Mouse (Mus musculus) heart, adult 2 months (tissue): ENCODE results near the gene B4galt5. TPM values are rescaled to one million over a fixed set of nuclear protein-coding genes. Genes with fewer than 3 reads are reported as not detected.

Experiments used
- DNase-seq, 2 experiments: peaks; one replicate each; pipeline ENCODE4 v3.0.0; 2021
- H3K27ac ChIP-seq: fragments of 200-600 bp; 2 replicates; pipeline ENCODE4 v1.8.1; 2022
- H3K27me3 ChIP-seq: fragments of 200-500 bp; 2 replicates; pipeline ENCODE4 v1.6.1; 2012; ENCODE audit warnings: mild to moderate bottlenecking, low read length, inconsistent platforms, mixed read lengths; ENCODE audit not compliant: control insufficient read depth, insufficient read depth
- H3K36me3 ChIP-seq: fragments of 200-500 bp; 2 replicates; pipeline ENCODE4 v1.6.1; 2012; ENCODE audit warnings: low read length, inconsistent platforms; ENCODE audit not compliant: control insufficient read depth, insufficient read depth
- H3K4me1 ChIP-seq: fragments of 200-500 bp; 2 replicates; pipeline ENCODE4 v1.6.1; 2011; ENCODE audit warnings: low read length; ENCODE audit not compliant: control insufficient read depth, insufficient read depth
- H3K4me3 ChIP-seq: fragments of 200-600 bp; 2 replicates; pipeline ENCODE4 v1.8.1; 2022
- H3K79me2 ChIP-seq: fragments of 200-500 bp; replicated peaks from 2 replicates; pipeline ENCODE4 v1.6.1; 2012; ENCODE audit warnings: mild to moderate bottlenecking, inconsistent platforms, low read length, moderate library complexity, mixed read lengths; ENCODE audit not compliant: control insufficient read depth, insufficient read depth
- H3K9ac ChIP-seq: fragments of 200-500 bp; 2 replicates; pipeline ENCODE4 v1.6.1; 2012; ENCODE audit warnings: low read depth, mild to moderate bottlenecking, control low read depth, inconsistent platforms, low read length, mixed read lengths
- CTCF ChIP-seq: fragments of 200-600 bp; IDR thresholded peaks from 2 replicates; pipeline ENCODE4 v1.8.1; 2022; ENCODE audit warnings: antibody characterized with exemption, mild to moderate bottlenecking, moderate library complexity
- EP300 ChIP-seq: fragments of 200-500 bp; IDR thresholded peaks from 2 replicates; pipeline ENCODE4 v1.6.1; 2011; ENCODE audit warnings: low read depth, low read length, control low read depth; ENCODE audit not compliant: insufficient read depth
- POLR2A ChIP-seq: fragments of 200-500 bp; IDR thresholded peaks from 2 replicates; pipeline ENCODE4 v1.6.1; 2011; ENCODE audit warnings: mild to moderate bottlenecking, low read depth, low read length, control low read depth; ENCODE audit not compliant: insufficient read depth
- WGBS: fragments of 180-500 bp; shearing (Covaris S2); methylation state at CpG from one replicate; pipeline ENCODE4 v1.1.7; 2018; 5-methylcytosine and 5-hydroxymethylcytosine counted together
- intact Hi-C: fragments of 180-260 bp; cut with DNase I; formaldehyde crosslinking; loops from one replicate; pipeline ENCODE4 v1.15.1; 2025
- polyA plus RNA-seq: library from polyadenylated mRNA; depleted of rRNA; stranded (reverse); fragments of >200 nt; gene quantifications from 2 replicates; pipeline ENCODE4 v1.2.3, GENCODE M21; 2012
- total RNA-seq, 2 experiments: library from RNA; stranded (reverse); gene quantifications; 2 replicates each; pipeline ENCODE4 v1.2.3; 2021

Gene B4galt5
- total and polyA plus RNA-seq, 3 experiments, result 9.4 to 17.0 (median 14.1) TPM

- DNase-seq, result peak in 1 of 2 experiments; percentile 22
- TF ChIP-seq POLR2A (no peak), CTCF (no peak), EP300 (no peak)
- Histone ChIP-seq H3K79me2 (no peaks in the 10 kb centered on the region), H3K9ac (no peak overlapping the region), H3K36me3 (no peaks in the 10 kb centered on the region), H3K4me3 (no peak overlapping the region), H3K27ac (no peak overlapping the region), H3K27me3 (no peaks in the 10 kb centered on the region), H3K4me1 (no peaks in the 10 kb centered on the region)
- intact Hi-C loops, result no loop called here
- WGBS, result 15% methylated on average over 6 of the region's 6 CpGs
Observed at GRCm38 (mm10) chr2:167292854-167293253, 56.1 kb downstream of the B4galt5 start.

- no peaks in the 10 kb centered on the region for H3K27me3 ChIP-seq
- no peak overlapping the region for H3K4me3 ChIP-seq
- peak in 1 of 2 experiments; percentile 31 for DNase-seq
- H3K27ac ChIP-seq, result no peak overlapping the region
- intact Hi-C loops, result no loop called here
- H3K9ac ChIP-seq, result no peak overlapping the region
- H3K36me3 ChIP-seq, result no peaks in the 10 kb centered on the region
- TF ChIP-seq CTCF, result no peak
- TF ChIP-seq EP300, result no peak
- no peak for TF ChIP-seq POLR2A
- no peaks in the 10 kb centered on the region for H3K79me2 ChIP-seq
- WGBS, result 68% methylated on average over 4 of the region's 4 CpGs
- H3K4me1 ChIP-seq, result no peaks in the 10 kb centered on the region
Observed at GRCm38 (mm10) chr2:167292151-167292591, 56.8 kb downstream of the B4galt5 start.

GRCm38 (mm10) chr2:167291656-167292055 is 57.3 kb downstream of the B4galt5 start:
- no peak overlapping the region for H3K27ac ChIP-seq
- WGBS, result 82% methylated on average over 11 of the region's 11 CpGs
- H3K4me3 ChIP-seq, result no peak overlapping the region
- TF ChIP-seq CTCF (no peak), POLR2A (no peak), EP300 (no peak)
- H3K4me1 ChIP-seq, result no peaks in the 10 kb centered on the region
- H3K9ac ChIP-seq, result no peak overlapping the region
- no peak for DNase-seq
- H3K27me3 ChIP-seq, result no peaks in the 10 kb centered on the region
- intact Hi-C loops, result no loop called here
- H3K36me3 ChIP-seq, result no peaks in the 10 kb centered on the region
- no peaks in the 10 kb centered on the region for H3K79me2 ChIP-seq

- Histone ChIP-seq H3K36me3 (no peaks in the 10 kb centered on the region), H3K27ac (no peak overlapping the region), H3K9ac (no peak overlapping the region), H3K79me2 (no peaks in the 10 kb centered on the region), H3K4me3 (no peak overlapping the region), H3K27me3 (no peaks in the 10 kb centered on the region; the same call in 1 of the 2 replicates), H3K4me1 (no peaks in the 10 kb centered on the region; the same call in 1 of the 2 replicates)
- DNase-seq, result peak in 1 of 2 experiments; percentile 13
- WGBS, result 91% methylated on average over 13 of the region's 13 CpGs
- intact Hi-C loops, result loop anchor here (5.0 kb wide), 1 partner anchor 66 kb away; the partner anchor contains the start of gene B4galt5
- no peak for TF ChIP-seq CTCF
- TF ChIP-seq EP300, result no peak
- no peak for TF ChIP-seq POLR2A
Observed at GRCm38 (mm10) chr2:167281461-167281860, 67.5 kb downstream of the B4galt5 start.

GRCm38 (mm10) chr2:167280986-167281310 is 68.0 kb downstream of the B4galt5 start:
- Histone ChIP-seq H3K27ac (no peak overlapping the region), H3K9ac (no peak overlapping the region), H3K4me3 (no peak overlapping the region), H3K79me2 (no peaks in the 10 kb centered on the region), H3K27me3 (no peaks in the 10 kb centered on the region; the same call in 1 of the 2 replicates), H3K36me3 (no peaks in the 10 kb centered on the region), H3K4me1 (no peaks in the 10 kb centered on the region; the same call in 1 of the 2 replicates)
- WGBS, result 70% methylated on average over 4 of the region's 4 CpGs
- TF ChIP-seq POLR2A (no peak), CTCF (no peak), EP300 (no peak)
- no peak for DNase-seq
- intact Hi-C loops, result loop anchor here (1.0 to 5.0 kb wide), 3 partner anchors 66 to 182 kb away; partner anchors contain the start of gene B4galt5

- H3K79me2 ChIP-seq, result no peaks in the 10 kb centered on the region
- TF ChIP-seq EP300, result peak; percentile 84
- TF ChIP-seq CTCF, result no peak; the same call in 1 of the 2 replicates
- TF ChIP-seq POLR2A, result no peak
- no peak overlapping the region for H3K9ac ChIP-seq
- no peak overlapping the region for H3K27ac ChIP-seq
- peak; percentile 69 to 86 for DNase-seq
- no peaks in the 10 kb centered on the region; the same call in 1 of the 2 replicates for H3K4me1 ChIP-seq
- no peaks in the 10 kb centered on the region; the same call in 1 of the 2 replicates for H3K27me3 ChIP-seq
- 37% methylated on average over 26 of the region's 26 CpGs for WGBS
- intact Hi-C loops, result loop anchor here (1.0 to 5.0 kb wide), 3 partner anchors 67 to 183 kb away; partner anchors contain the start of gene B4galt5
- H3K36me3 ChIP-seq, result no peaks in the 10 kb centered on the region
- H3K4me3 ChIP-seq, result no peak overlapping the region
Observed at GRCm38 (mm10) chr2:167280090-167280985, 68.6 kb downstream of the B4galt5 start.
